Mouse (Mus musculus): ENCODE data around the gene Ube2a. TPM values are rescaled to one million over a fixed set of nuclear protein-coding genes. Genes with fewer than 3 reads are reported as not detected.

The Ube2a gene
- polyA plus RNA-seq (2012; rRNA removed), result 14.6 and 16.7 TPM in 2 replicates

GRCm38 (mm10) chrX:36873765-36874164 lies at the start of gene Ube2a, which contains the start of gene C330007P06Rik:
TSS of gene Ube2a (plus strand) at chrX:36873900.
TSS of gene C330007P06Rik (minus strand) at chrX:36874111.

DNA sequence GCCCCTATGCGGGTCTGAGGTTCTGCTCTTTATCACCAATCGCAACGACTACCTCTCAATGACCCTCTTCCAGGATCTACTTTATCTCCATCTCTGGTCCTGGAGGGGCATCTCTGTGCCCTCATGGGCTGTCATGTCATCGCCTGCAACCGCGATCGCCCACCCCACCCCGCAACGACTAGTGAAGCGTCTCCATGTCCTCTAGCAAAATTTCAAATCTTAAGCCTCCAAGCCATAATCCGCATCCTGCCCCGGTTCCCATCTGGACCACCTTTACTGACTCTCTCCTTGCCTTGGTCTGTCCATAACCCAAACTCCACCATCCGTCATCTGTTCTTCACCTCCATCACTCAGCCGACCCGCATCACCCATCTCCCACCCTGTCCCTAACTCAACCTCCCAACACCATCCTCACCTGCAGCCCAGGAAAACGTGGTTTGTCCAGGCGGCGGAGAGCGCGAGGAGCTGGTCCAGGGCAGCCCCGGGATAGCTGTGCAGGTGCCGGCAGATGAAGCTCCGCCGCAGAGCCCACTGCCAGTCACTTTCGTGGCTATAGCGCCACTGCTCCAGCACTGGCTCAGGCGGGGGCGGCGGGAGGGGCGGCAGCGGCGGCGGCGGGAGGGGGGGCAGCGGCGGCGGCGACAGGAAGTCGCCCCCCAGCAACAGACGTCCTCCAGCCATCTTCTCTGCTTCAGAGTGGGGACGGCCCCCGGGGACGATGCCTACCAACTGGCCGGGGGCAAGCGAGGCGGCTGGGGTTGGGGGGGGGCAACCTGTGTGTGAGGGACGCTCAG lies 28.8 kb downstream of the Ube2a start, which contains the start of gene Nkrf:
Nkrf (minus strand) TSS at position 579 of the 794 bp plus-strand sequence.

Other genes starting within 250 kb of the Ube2a start
- gene Akap17b, start 228.5 kb upstream of the Ube2a start, polyA plus RNA-seq (2012; rRNA removed), result 0.65 and 0.85 TPM in 2 replicates
- gene Slc25a43, start 130.2 kb upstream of the Ube2a start, polyA plus RNA-seq (2012; rRNA removed), result 0.71 and 0.81 TPM in 2 replicates
- 342 and 366 TPM in 2 replicates for gene Slc25a5, start 78.2 kb upstream of the Ube2a start, polyA plus RNA-seq (2012; rRNA removed)
- gene C330007P06Rik, start 211 bp downstream of the Ube2a start, polyA plus RNA-seq (2012; rRNA removed), result 5.9 and 6.2 TPM in 2 replicates
- 1.5 TPM in 2 replicates for gene Nkrf, start 29.0 kb downstream of the Ube2a start, polyA plus RNA-seq (2012; rRNA removed)
- 4.9 TPM in 2 replicates for gene Sept6, start 117.9 kb downstream of the Ube2a start, polyA plus RNA-seq (2012; rRNA removed)
- gene Sowahd, start 174.9 kb downstream of the Ube2a start, polyA plus RNA-seq (2012; rRNA removed), result 0.04 and 0.05 TPM in 2 replicates
- gene Rpl39, start 211.5 kb downstream of the Ube2a start, polyA plus RNA-seq (2012; rRNA removed), result 435 and 498 TPM in 2 replicates
- 10.8 and 10.9 TPM in 2 replicates for gene Upf3b, start 236.4 kb downstream of the Ube2a start, polyA plus RNA-seq (2012; rRNA removed)

Data from liver, embryonic 18 days (tissue).